Mouse (Mus musculus) G1E (cell line): ENCODE measurements around the gene D3Ertd254e. TPM values are rescaled to one million over a fixed set of nuclear protein-coding genes. Genes with fewer than 3 reads are reported as not detected.
A peak's percentile ranks its signal among the peaks of the same experiment; 100 is the strongest.
"Not testable (repeated sequence)": the region's sequence is repeated elsewhere in the genome, so short reads cannot be mapped to it uniquely, and the experiment has no call there.

Experiments
- ATAC-seq: 2 replicates; pipeline ENCODE4 v1.8.0; 2016; ENCODE audit warnings: mild to moderate bottlenecking; ENCODE audit not compliant: insufficient number of reproducible peaks, poor library complexity, low FRiP score, severe bottlenecking; ENCODE audit errors: extremely low read depth
- DNase-seq: peaks from one replicate; pipeline ENCODE4 v3.0.0; 2012; ENCODE audit warnings: low spot score
- H3K27me3 ChIP-seq: 2 replicates; pipeline ENCODE4 v1.6.1; 2012; ENCODE audit warnings: mild to moderate bottlenecking, low read length, inconsistent platforms; ENCODE audit not compliant: insufficient read depth
- H3K36me3 ChIP-seq: replicated peaks from 2 replicates; pipeline ENCODE3; 2012; ENCODE audit warnings: mild to moderate bottlenecking, inconsistent platforms
- H3K4me1 ChIP-seq: 2 replicates; pipeline ENCODE4 v1.6.1; 2012; ENCODE audit warnings: low read depth, low read length, inconsistent platforms, mixed read lengths; ENCODE audit not compliant: insufficient read depth
- H3K4me3 ChIP-seq: 2 replicates; pipeline ENCODE4 v1.5.1; 2012; ENCODE audit warnings: low read depth, mild to moderate bottlenecking, inconsistent platforms, low read length, moderate library complexity, mixed read lengths
- H3K9me3 ChIP-seq: replicated peaks from 2 replicates; pipeline ENCODE4 v1.6.1; 2012; ENCODE audit warnings: inconsistent platforms
- CTCF ChIP-seq: IDR thresholded peaks from 2 replicates; pipeline ENCODE4 v1.5.1; 2012; ENCODE audit warnings: low read depth, low read length, inconsistent platforms, mixed read lengths
- GATA1 ChIP-seq: IDR thresholded peaks from 2 replicates; pipeline ENCODE4 v1.6.1; 2012; ENCODE audit warnings: borderline replicate concordance, low read length, inconsistent platforms, mixed read lengths
- GATA2 ChIP-seq: IDR thresholded peaks from 2 replicates; pipeline ENCODE4 v1.6.1; 2012; ENCODE audit warnings: low read depth, low read length, inconsistent platforms, borderline replicate concordance
- POLR2AphosphoS5 ChIP-seq: IDR thresholded peaks from 2 replicates; pipeline ENCODE4 v1.6.1; 2012; ENCODE audit warnings: low read depth, low read length, inconsistent platforms; ENCODE audit not compliant: insufficient replicate concordance
- TAL1 ChIP-seq: conservative IDR thresholded peaks from 2 replicates; pipeline ENCODE4 v1.6.1; 2012; ENCODE audit warnings: low read depth, low read length, inconsistent platforms, mixed read lengths
- polyA plus RNA-seq: library from polyadenylated mRNA; stranded (reverse); fragments of >175 nt; gene quantifications from 2 replicates; pipeline ENCODE4 v1.2.3, GENCODE M21; 2012
- total RNA-seq, 2 experiments: library from RNA; stranded (forward) in 1 of 2; stranded (reverse) in 1 of 2; fragments of 200-1000 nt in 1 of 2; fragments of >200 nt in 1 of 2; fragmentation: Nextera tagmentation in 1 of 2; gene quantifications; 2 replicates each; pipeline ENCODE4 v1.2.3; 2014 to 2017

D3Ertd254e gene
- total RNA-seq (2014; fragmentation: Nextera tagmentation), result 13.5 and 16.3 TPM in 2 replicates
- total RNA-seq (2017), result 9.2 and 10.0 TPM in 2 replicates
- polyA plus RNA-seq, result 0.29 and 0.43 TPM in 2 replicates

GRCm38 (mm10) chr3:36150934-36151686, at the start of gene D3Ertd254e:
D3Ertd254e (plus strand) TSS chr3:36151017.
- ATAC-seq, result peak; percentile 100
- peaks cover 24% of the 10 kb centered on the region for H3K4me1 ChIP-seq
- peak within 1 kb of the TSS; percentile 99 for H3K4me3 ChIP-seq
- H3K27me3 ChIP-seq, result no peaks in the 10 kb centered on the region
- peak; percentile 97 for DNase-seq
- no peaks in the 10 kb centered on the region for H3K9me3 ChIP-seq
- no peak for TF ChIP-seq TAL1
- TF ChIP-seq POLR2AphosphoS5, result no peak
- TF ChIP-seq CTCF, result no peak
- no peak for TF ChIP-seq GATA1
- H3K36me3 ChIP-seq, result peaks cover 21% of the 10 kb centered on the region

- H3K4me1 ChIP-seq, result no peaks in the 10 kb centered on the region
- ATAC-seq (no peak), DNase-seq (no peak)
- no peaks in the 10 kb centered on the region for H3K36me3 ChIP-seq
- H3K27me3 ChIP-seq, result no peaks in the 10 kb centered on the region
- H3K4me3 ChIP-seq, result no peak overlapping the region
- H3K9me3 ChIP-seq, result no peaks in the 10 kb centered on the region
- TF ChIP-seq GATA1 (no peak), TAL1 (no peak), GATA2 (no peak), CTCF (no peak), POLR2AphosphoS5 (no peak)
Observed at GRCm38 (mm10) chr3:36116076-36116475, 34.7 kb upstream of the D3Ertd254e start.

- Histone ChIP-seq H3K4me1 (no peaks in the 10 kb centered on the region), H3K4me3 (no peak overlapping the region), H3K27me3 (no peaks in the 10 kb centered on the region), H3K9me3 (peaks cover 7% of the 10 kb centered on the region), H3K36me3 (no peaks in the 10 kb centered on the region)
- TF ChIP-seq CTCF (no peak), POLR2AphosphoS5 (no peak), TAL1 (no peak), GATA1 (no peak), GATA2 (no peak)
- ATAC-seq, result no peak
- no peak for DNase-seq
Observed at GRCm38 (mm10) chr3:36119684-36120548, 30.9 kb upstream of the D3Ertd254e start.

GRCm38 (mm10) chr3:36126176-36126575, 24.6 kb upstream of the D3Ertd254e start:
- not testable (repeated sequence) for H3K4me3 ChIP-seq, DNase-seq, H3K27me3 ChIP-seq

GRCm38 (mm10) chr3:36136152-36136551, 14.7 kb upstream of the D3Ertd254e start:
- H3K4me1 ChIP-seq, result no peaks in the 10 kb centered on the region
- ATAC-seq, result no peak
- H3K4me3 ChIP-seq, result no peak overlapping the region
- H3K27me3 ChIP-seq, result no peaks in the 10 kb centered on the region; the same call in 1 of the 2 replicates
- H3K9me3 ChIP-seq, result 0 out of 2 replicates have a peak, but pooled peaks cover 2% of the 10 kb centered on the region
- DNase-seq, result no peak
- TF ChIP-seq POLR2AphosphoS5 (no peak), TAL1 (no peak), CTCF (no peak), GATA1 (no peak), GATA2 (no peak)
- H3K36me3 ChIP-seq, result no peaks in the 10 kb centered on the region

More at GRCm38 (mm10) chr3:36126176-36126575, 24.6 kb upstream of the D3Ertd254e start:
- H3K9me3 ChIP-seq, H3K4me1 ChIP-seq, H3K36me3 ChIP-seq, ATAC-seq: not testable (repeated sequence)

GRCm38 (mm10) chr3:36137560-36137959, 13.3 kb upstream of the D3Ertd254e start:
- 0 out of 2 replicates have a peak, but pooled peaks cover 3% of the 10 kb centered on the region for H3K9me3 ChIP-seq
- no peaks in the 10 kb centered on the region; the same call in 1 of the 2 replicates for H3K27me3 ChIP-seq
- no peak for ATAC-seq
- H3K36me3 ChIP-seq, result no peaks in the 10 kb centered on the region
- no peaks in the 10 kb centered on the region for H3K4me1 ChIP-seq
- H3K4me3 ChIP-seq, result no peak overlapping the region
- no peak for TF ChIP-seq TAL1
- no peak for TF ChIP-seq GATA1
- TF ChIP-seq GATA2, result no peak
- no peak for DNase-seq
